Mouse (Mus musculus): ENCODE data around the gene Zdhhc9. TPM values are rescaled to one million over a fixed set of nuclear protein-coding genes. Genes with fewer than 3 reads are reported as not detected.

Zdhhc9 gene
- polyA plus RNA-seq, 1 experiment from 2014 or later = 2.8 TPM

GRCm38 (mm10) chrX:48136935-48137334, 71.7 kb downstream of the Zdhhc9 start:
- H3K4me1 ChIP-seq (ENCODE audit: control insufficient read depth, insufficient read depth, low read length) = no peaks in the 10 kb centered on the region
- no peaks in the 10 kb centered on the region for H3K27me3 ChIP-seq (ENCODE audit: control insufficient read depth, insufficient read depth, low read length)
- ATAC-seq (replicated peaks; ENCODE audit: insufficient number of reproducible peaks, low FRiP score, low TSS enrichment, low read depth) (no peak), DNase-seq (ENCODE audit: low spot score) (no peak)
- H3K4me2 ChIP-seq (ENCODE audit: low read depth, low read length) = no peak overlapping the region
- H3K4me3 ChIP-seq (ENCODE audit: low read depth, low read length) = no peak overlapping the region
- no peak overlapping the region for H3K9ac ChIP-seq (replicated peaks; ENCODE audit: low read length)
- H3K36me3 ChIP-seq (replicated peaks; ENCODE audit: control insufficient read depth, insufficient read depth, low read depth, low read length) = no peaks in the 10 kb centered on the region
- no peaks in the 10 kb centered on the region for H3K9me3 ChIP-seq (replicated peaks; ENCODE audit: control insufficient read depth, low read length)
- WGBS = 91% methylated on average over 4 of the region's 4 CpGs
- H3K27ac ChIP-seq (replicated peaks; ENCODE audit: low read depth, low read length) = no peak overlapping the region

GRCm38 (mm10) chrX:48129167-48129566, 79.5 kb downstream of the Zdhhc9 start:
- Histone ChIP-seq H3K4me1 (ENCODE audit: control insufficient read depth, insufficient read depth, low read length) (no peaks in the 10 kb centered on the region), H3K36me3 (replicated peaks; ENCODE audit: control insufficient read depth, insufficient read depth, low read depth, low read length) (no peaks in the 10 kb centered on the region), H3K9ac (replicated peaks; ENCODE audit: low read length) (no peak overlapping the region), H3K4me3 (ENCODE audit: low read depth, low read length) (no peak overlapping the region), H3K27ac (replicated peaks; ENCODE audit: low read depth, low read length) (no peak overlapping the region), H3K4me2 (ENCODE audit: low read depth, low read length) (no peak overlapping the region), H3K27me3 (ENCODE audit: control insufficient read depth, insufficient read depth, low read length) (no peaks in the 10 kb centered on the region), H3K9me3 (replicated peaks; ENCODE audit: control insufficient read depth, low read length) (no peaks in the 10 kb centered on the region)
- whole genome bisulfite sequencing = 55% methylated on average over 1 of the region's 1 CpGs
- no peak for ATAC-seq (replicated peaks; ENCODE audit: insufficient number of reproducible peaks, low FRiP score, low TSS enrichment, low read depth)
- no peak for DNase-seq (ENCODE audit: low spot score)

GRCm38 (mm10) chrX:48127502-48128218, 81.0 kb downstream of the Zdhhc9 start:
- DNase-seq (ENCODE audit: low spot score) = no peak
- Histone ChIP-seq H3K4me1 (ENCODE audit: control insufficient read depth, insufficient read depth, low read length) (no peaks in the 10 kb centered on the region), H3K4me2 (ENCODE audit: low read depth, low read length) (no peak overlapping the region), H3K4me3 (ENCODE audit: low read depth, low read length) (no peak overlapping the region), H3K27ac (replicated peaks; ENCODE audit: low read depth, low read length) (no peak overlapping the region), H3K27me3 (ENCODE audit: control insufficient read depth, insufficient read depth, low read length) (no peaks in the 10 kb centered on the region), H3K36me3 (replicated peaks; ENCODE audit: control insufficient read depth, insufficient read depth, low read depth, low read length) (no peaks in the 10 kb centered on the region), H3K9me3 (replicated peaks; ENCODE audit: control insufficient read depth, low read length) (no peaks in the 10 kb centered on the region), H3K9ac (replicated peaks; ENCODE audit: low read length) (no peak overlapping the region)
- ATAC-seq (replicated peaks; ENCODE audit: insufficient number of reproducible peaks, low FRiP score, low TSS enrichment, low read depth) = no peak
- 82% methylated on average over 6 of the region's 6 CpGs for WGBS

GRCm38 (mm10) chrX:48126903-48127476, 81.7 kb downstream of the Zdhhc9 start:
- H3K27ac ChIP-seq (replicated peaks; ENCODE audit: low read depth, low read length) = no peak overlapping the region
- no peak overlapping the region for H3K4me3 ChIP-seq (ENCODE audit: low read depth, low read length)
- no peaks in the 10 kb centered on the region for H3K4me1 ChIP-seq (ENCODE audit: control insufficient read depth, insufficient read depth, low read length)
- 66% methylated on average over 6 of the region's 6 CpGs for WGBS
- H3K9ac ChIP-seq (replicated peaks; ENCODE audit: low read length) = no peak overlapping the region
- H3K36me3 ChIP-seq (replicated peaks; ENCODE audit: control insufficient read depth, insufficient read depth, low read depth, low read length) = no peaks in the 10 kb centered on the region
- no peak overlapping the region for H3K4me2 ChIP-seq (ENCODE audit: low read depth, low read length)
- H3K9me3 ChIP-seq (replicated peaks; ENCODE audit: control insufficient read depth, low read length) = no peaks in the 10 kb centered on the region
- ATAC-seq (replicated peaks; ENCODE audit: insufficient number of reproducible peaks, low FRiP score, low TSS enrichment, low read depth) (no peak), DNase-seq (ENCODE audit: low spot score) (no peak)
- no peaks in the 10 kb centered on the region for H3K27me3 ChIP-seq (ENCODE audit: control insufficient read depth, insufficient read depth, low read length)

GRCm38 (mm10) chrX:48124132-48125071, 84.3 kb downstream of the Zdhhc9 start:
- ATAC-seq (replicated peaks; ENCODE audit: insufficient number of reproducible peaks, low FRiP score, low TSS enrichment, low read depth) (peak; percentile 29; the same call in 1 of the 2 replicates), DNase-seq (ENCODE audit: low spot score) (peak; percentile 66)
- H3K36me3 ChIP-seq (replicated peaks; ENCODE audit: control insufficient read depth, insufficient read depth, low read depth, low read length) = no peaks in the 10 kb centered on the region
- H3K27me3 ChIP-seq (ENCODE audit: control insufficient read depth, insufficient read depth, low read length) = no peaks in the 10 kb centered on the region
- H3K4me3 ChIP-seq (ENCODE audit: low read depth, low read length) = no peak overlapping the region
- H3K9ac ChIP-seq (replicated peaks; ENCODE audit: low read length) = no peak overlapping the region
- H3K27ac ChIP-seq (replicated peaks; ENCODE audit: low read depth, low read length) = no peak overlapping the region
- no peak overlapping the region for H3K4me2 ChIP-seq (ENCODE audit: low read depth, low read length)
- WGBS = 33% methylated on average over 17 of the region's 17 CpGs
- no peaks in the 10 kb centered on the region for H3K4me1 ChIP-seq (ENCODE audit: control insufficient read depth, insufficient read depth, low read length)
- H3K9me3 ChIP-seq (replicated peaks; ENCODE audit: control insufficient read depth, low read length) = no peaks in the 10 kb centered on the region

Other genes starting within 250 kb of the Zdhhc9 start
- 3.2 and 3.8 TPM in 2 replicates for gene Apln, start 174.0 kb downstream of the Zdhhc9 start, polyA plus RNA-seq (2014; fragmentation: Nextera tagmentation; extraction: Ambion mirVana)
- 2.5 and 2.7 TPM in 2 replicates for gene Xpnpep2, start 100.2 kb downstream of the Zdhhc9 start, polyA plus RNA-seq (2014; fragmentation: Nextera tagmentation; extraction: Ambion mirVana)
- 1.5 and 1.8 TPM in 2 replicates for gene Sash3, start 62.4 kb downstream of the Zdhhc9 start, polyA plus RNA-seq (2014; fragmentation: Nextera tagmentation; extraction: Ambion mirVana)
- gene Utp14a, start 48.0 kb upstream of the Zdhhc9 start, polyA plus RNA-seq (2014; fragmentation: Nextera tagmentation; extraction: Ambion mirVana) = 23.8 and 27.5 TPM in 2 replicates
- gene Bcorl1, start 132.5 kb upstream of the Zdhhc9 start, polyA plus RNA-seq (2014; fragmentation: Nextera tagmentation; extraction: Ambion mirVana) = 3.2 and 5.0 TPM in 2 replicates

Data from embryonic facial prominence, embryonic 11.5 days (tissue).